ENCODE assay signal across 12 mouse cellular contexts in the genomic region with DNA sequence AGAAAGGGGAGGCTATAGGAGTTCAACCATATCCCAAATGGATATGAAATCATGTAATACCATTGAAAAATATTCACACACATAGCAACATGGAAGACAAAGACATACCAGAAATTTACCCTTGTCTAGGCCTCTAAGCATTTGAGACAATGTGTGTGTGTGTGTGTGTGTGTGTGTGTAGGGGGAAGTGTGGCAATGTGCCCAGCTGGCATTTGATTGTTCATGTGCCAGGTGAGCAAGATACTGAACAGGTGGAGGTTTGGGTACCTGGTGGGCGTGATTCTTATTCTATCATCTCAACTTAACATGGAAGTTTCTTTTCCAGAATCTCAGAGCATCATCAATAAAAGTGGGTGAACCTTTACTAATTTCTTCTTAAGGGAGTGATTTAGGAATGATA.
"Had no signal": no experiment of that assay in that cellular context is flagged by ENCODE, and none has a peak within 500 bp of the region (broad histone marks: within the 10 kb centered on the region; RNA-seq: fewer than 3 reads in every experiment).

No protein-coding gene starts in this region.

- DNase-seq: left cerebral cortex, postnatal 4 days; liver; liver, embryonic 13.5 days; liver, postnatal 0 days; lung, adult 18-20 months; lung, adult 2 months; lung, embryonic 14.5 days; lung, postnatal 10 days; lung, postnatal 14 days; lung, postnatal 36 days; lung, postnatal 4 days; midbrain, embryonic 14.5 days had no signal
